8 mouse cellular contexts compared by ENCODE assay signal in genomic region chr15:78771531-78772367, GRCm38 (mm10). TPM values are rescaled to one million over a fixed set of nuclear protein-coding genes. Genes with fewer than 3 reads are reported as not detected.
A peak's percentile ranks its signal among the peaks of the same experiment; 100 is the strongest.
DNase-seq lines count a peak whose midpoint lies in the region; ATAC-seq lines count a peak whose summit lies in the region.

No protein-coding gene starts in this region.

- H3K36me3 ChIP-seq in forebrain, embryonic 14.5 days (ENCODE audit: control insufficient read depth, insufficient read depth, low read length): peaks cover 6% of the 10 kb centered on the region; the same call in 1 of the 2 replicates
- H3K36me3 ChIP-seq in hindbrain, embryonic 16.5 days (ENCODE audit: control insufficient read depth, insufficient read depth, low read length): no peaks in the 10 kb centered on the region
- H3K36me3 ChIP-seq in liver, embryonic 12.5 days: peaks cover 32% of the 10 kb centered on the region

- H3K27ac ChIP-seq in forebrain, embryonic 14.5 days (ENCODE audit: low read depth, low read length): peak overlapping the region; percentile 98
- peak overlapping the region; percentile 5 for H3K27ac ChIP-seq in hindbrain, embryonic 16.5 days (ENCODE audit: low read depth, low read length)
- H3K27ac ChIP-seq in liver, embryonic 12.5 days: peak overlapping the region; percentile 54; the same call in 1 of the 2 replicates

- H3K4me3 ChIP-seq in forebrain, embryonic 14.5 days (ENCODE audit: low read depth, low read length): peak overlapping the region; percentile 39
- H3K4me3 ChIP-seq in hindbrain, embryonic 16.5 days (ENCODE audit: low read length): peak overlapping the region; percentile 16; the same call in 1 of the 2 replicates
- peak overlapping the region; percentile 56 for H3K4me3 ChIP-seq in liver, embryonic 12.5 days

- ATAC-seq in forebrain, embryonic 14.5 days: no peak
- peak; percentile 20; the same call in 1 of the 2 replicates for ATAC-seq in hindbrain, embryonic 16.5 days
- ATAC-seq in liver, embryonic 12.5 days: no peak
- ATAC-seq in frontal cortex, adult (ENCODE audit: low TSS enrichment): no peak

- H3K9ac ChIP-seq in forebrain, embryonic 14.5 days (ENCODE audit: low read length): peak overlapping the region; percentile 68
- peak overlapping the region; percentile 31; the same call in 1 of the 2 replicates for H3K9ac ChIP-seq in hindbrain, embryonic 16.5 days (ENCODE audit: low read depth, low read length)
- H3K9ac ChIP-seq in liver, embryonic 12.5 days: peak overlapping the region; percentile 65; the same call in 1 of the 2 replicates

- no peaks in the 10 kb centered on the region for H3K9me3 ChIP-seq in forebrain, embryonic 14.5 days (replicated peaks; ENCODE audit: control insufficient read depth, low read length)
- no peaks in the 10 kb centered on the region for H3K9me3 ChIP-seq in hindbrain, embryonic 16.5 days (ENCODE audit: control insufficient read depth, low read length)
- H3K9me3 ChIP-seq in liver, embryonic 12.5 days (replicated peaks): no peaks in the 10 kb centered on the region; the same call in 1 of the 2 replicates

- WGBS in forebrain, embryonic 14.5 days: 34% methylated on average over 19 of the region's 19 CpGs
- 44% methylated on average over 19 of the region's 19 CpGs for WGBS in hindbrain, embryonic 16.5 days
- WGBS in liver, embryonic 12.5 days (ENCODE audit: insufficient replicate concordance): 20% methylated on average over 19 of the region's 19 CpGs

- peaks cover 44% of the 10 kb centered on the region for H3K4me1 ChIP-seq in forebrain, embryonic 14.5 days (ENCODE audit: control insufficient read depth, insufficient read depth, low read length)
- H3K4me1 ChIP-seq in hindbrain, embryonic 16.5 days (ENCODE audit: control insufficient read depth, insufficient read depth, low read depth, low read length): peaks cover 11% of the 10 kb centered on the region
- H3K4me1 ChIP-seq in liver, embryonic 12.5 days: peaks cover 35% of the 10 kb centered on the region

- no peaks in the 10 kb centered on the region for H3K27me3 ChIP-seq in forebrain, embryonic 14.5 days (replicated peaks; ENCODE audit: control insufficient read depth, insufficient read depth, low read length)
- no peaks in the 10 kb centered on the region for H3K27me3 ChIP-seq in hindbrain, embryonic 16.5 days (replicated peaks; ENCODE audit: control insufficient read depth, insufficient read depth, low read length)
- no peaks in the 10 kb centered on the region for H3K27me3 ChIP-seq in liver, embryonic 12.5 days (replicated peaks)

- DNase-seq in adrenal gland, adult 2 months: peak; percentile 52
- DNase-seq in adrenal gland, adult 8-10 months: no peak
- DNase-seq in forebrain, embryonic 14.5 days (ENCODE audit: low spot score): no peak
- peak; percentile 77 for DNase-seq in naive thymus-derived CD4-positive, alpha-beta T cell, adult 2 months (ENCODE audit: low read depth)
- no peak for DNase-seq in cerebellum, adult 11 months

- H3K4me2 ChIP-seq in forebrain, embryonic 14.5 days (ENCODE audit: low read length): peak overlapping the region; percentile 59
- H3K4me2 ChIP-seq in hindbrain, embryonic 16.5 days (ENCODE audit: low read length): peak overlapping the region; percentile 41
- peak overlapping the region; percentile 82 for H3K4me2 ChIP-seq in liver, embryonic 12.5 days

RNA-seq across cellular contexts. Expression of gene Mfng, which starts 1.5 kb away (rescaled TPM):
- total RNA-seq in adrenal gland, adult 2 months (2021): 10 to 100 TPM in 1 of 2 experiments, 1 to 10 TPM in 1; 8.7 to 18.1 TPM
- 46.7 and 61.0 TPM in 2 replicates for polyA plus RNA-seq in adrenal gland, adult 2 months (2012; rRNA removed)
- total RNA-seq in adrenal gland, adult 8-10 months (2022): 10 to 100 TPM; 12.3 to 25.8 (median 20.7) TPM
- 48.2 and 51.5 TPM in 2 replicates for polyA plus RNA-seq in forebrain, embryonic 14.5 days (2014; fragmentation: Nextera tagmentation; extraction: Ambion mirVana)
- polyA plus RNA-seq in hindbrain, embryonic 16.5 days (2015; fragmentation: Nextera tagmentation; extraction: Ambion mirVana): 19.7 and 20.1 TPM in 2 replicates
- 11.0 and 11.7 TPM in 2 replicates for polyA plus RNA-seq in liver, embryonic 12.5 days (2016; fragmentation: Nextera tagmentation; extraction: Ambion mirVana)

RNA-seq across cellular contexts. Expression of gene Card10, which starts 31.1 kb away (rescaled TPM):
- total RNA-seq in adrenal gland, adult 2 months (2021): 10 to 100 TPM in 1 of 2 experiments, 1 to 10 TPM in 1; 4.9 to 10.9 TPM
- polyA plus RNA-seq in adrenal gland, adult 2 months (2012; rRNA removed): 18.1 and 26.5 TPM in 2 replicates
- total RNA-seq in adrenal gland, adult 8-10 months (2022): 10 to 100 TPM in 1 of 4 experiments, 1 to 10 TPM in 3; 6.6 to 10.0 (median 8.1) TPM
- 1.1 and 1.4 TPM in 2 replicates for polyA plus RNA-seq in forebrain, embryonic 14.5 days (2014; fragmentation: Nextera tagmentation; extraction: Ambion mirVana)
- polyA plus RNA-seq in hindbrain, embryonic 16.5 days (2015; fragmentation: Nextera tagmentation; extraction: Ambion mirVana): 2.5 and 2.8 TPM in 2 replicates
- polyA plus RNA-seq in liver, embryonic 12.5 days (2016; fragmentation: Nextera tagmentation; extraction: Ambion mirVana): 2.3 and 2.5 TPM in 2 replicates

RNA-seq across cellular contexts. Expression of gene Elfn2, which starts 53.2 kb away (rescaled TPM):
- total RNA-seq in adrenal gland, adult 2 months (2021): 1 to 10 TPM; 3.2 to 3.6 TPM
- polyA plus RNA-seq in adrenal gland, adult 2 months (2012; rRNA removed): 1.7 and 2.3 TPM in 2 replicates
- 1 to 10 TPM; 4.1 to 7.4 (median 5.5) TPM for total RNA-seq in adrenal gland, adult 8-10 months (2022)
- 3.7 and 5.3 TPM in 2 replicates for polyA plus RNA-seq in forebrain, embryonic 14.5 days (2014; fragmentation: Nextera tagmentation; extraction: Ambion mirVana)
- polyA plus RNA-seq in hindbrain, embryonic 16.5 days (2015; fragmentation: Nextera tagmentation; extraction: Ambion mirVana): 11.6 and 13.3 TPM in 2 replicates
- polyA plus RNA-seq in liver, embryonic 12.5 days (2016; fragmentation: Nextera tagmentation; extraction: Ambion mirVana): not detected in 2 replicates

Comparison
In these comparisons a context has a peak if more than half of its experiments do, and no peak if none do; other contexts are left out.
1. DNase-seq: peak in adrenal gland, adult 2 months (single experiment) and naive thymus-derived CD4-positive, alpha-beta T cell, adult 2 months (single experiment); none in adrenal gland, adult 8-10 months (single experiment), forebrain, embryonic 14.5 days (single experiment) and cerebellum, adult 11 months (single experiment).
2. H3K27ac ChIP-seq: peak in every context shown above with its lines; median percentile 98 in forebrain, embryonic 14.5 days; 54 in liver, embryonic 12.5 days; 5 in hindbrain, embryonic 16.5 days.
3. Peak in every context shown above with its lines, with median percentiles within 50 percentile points of each other: H3K4me2 ChIP-seq, H3K4me3 ChIP-seq and H3K9ac ChIP-seq.